Mouse (Mus musculus) bone marrow, adult 2 months (tissue): ENCODE measurements around the gene Abca1. TPM values are rescaled to one million over a fixed set of nuclear protein-coding genes. Genes with fewer than 3 reads are reported as not detected.

Experiments
- H3K27ac ChIP-seq: fragments of 200-500 bp; 2 replicates; pipeline ENCODE4 v1.5.1; 2012; ENCODE audit warnings: low read depth, mild to moderate bottlenecking, control low read depth, inconsistent platforms, low read length; ENCODE audit not compliant: control insufficient read depth, poor library complexity, insufficient read depth
- H3K4me1 ChIP-seq: fragments of 200-500 bp; 2 replicates; pipeline ENCODE4 v1.6.1; 2011; ENCODE audit warnings: low read length; ENCODE audit not compliant: control insufficient read depth, insufficient read depth
- H3K4me3 ChIP-seq: fragments of 200-500 bp; replicated peaks from 2 replicates; pipeline ENCODE3; 2011; ENCODE audit warnings: mild to moderate bottlenecking, low read depth, low read length, control low read depth; ENCODE audit not compliant: control insufficient read depth
- CTCF ChIP-seq: fragments of 200-500 bp; IDR thresholded peaks from 2 replicates; pipeline ENCODE4 v1.5.1; 2011; ENCODE audit warnings: low read length, control low read depth; ENCODE audit not compliant: control insufficient read depth, insufficient read depth
- POLR2A ChIP-seq: fragments of 200-500 bp; IDR thresholded peaks from 2 replicates; pipeline ENCODE4 v1.6.1; 2011; ENCODE audit warnings: low read depth, mild to moderate bottlenecking, control low read depth, low read length, borderline replicate concordance; ENCODE audit not compliant: control insufficient read depth
- WGBS: fragments of 180-500 bp; shearing (Covaris S2); methylation state at CpG from one replicate; pipeline ENCODE4 v1.1.7; 2018; 5-methylcytosine and 5-hydroxymethylcytosine counted together
- polyA plus RNA-seq: library from polyadenylated mRNA; stranded (reverse); fragments of >200 nt; gene quantifications from 2 replicates; pipeline ENCODE4 v1.2.4, GENCODE M21; 2011; ENCODE audit warnings: low replicate concordance; ENCODE audit not compliant: missing spikeins, insufficient read depth, insufficient read length

Gene Abca1
- polyA plus RNA-seq, 1 experiment, result 4.9 TPM

- Histone ChIP-seq H3K4me1 (no peaks in the 10 kb centered on the region), H3K4me3 (no peak overlapping the region), H3K27ac (no peak overlapping the region)
- TF ChIP-seq CTCF (no peak), POLR2A (no peak)
- WGBS, result 79% methylated on average over 9 of the region's 9 CpGs
Observed at GRCm38 (mm10) chr4:53046238-53047022, 113.3 kb downstream of the Abca1 start.

- no peak for TF ChIP-seq CTCF
- TF ChIP-seq POLR2A, result no peak
- WGBS, result 84% methylated on average over 7 of the region's 7 CpGs
- Histone ChIP-seq H3K27ac (no peak overlapping the region), H3K4me3 (no peak overlapping the region), H3K4me1 (no peaks in the 10 kb centered on the region)
Observed at GRCm38 (mm10) chr4:53045807-53046206, 113.9 kb downstream of the Abca1 start.

GRCm38 (mm10) chr4:53043819-53044218, 115.9 kb downstream of the Abca1 start:
- no peak for TF ChIP-seq POLR2A
- TF ChIP-seq CTCF, result no peak
- H3K27ac ChIP-seq, result no peak overlapping the region
- 86% methylated on average over 8 of the region's 8 CpGs for WGBS

GRCm38 (mm10) chr4:53030326-53030948, 129.3 kb downstream of the Abca1 start:
- TF ChIP-seq CTCF, result no peak
- TF ChIP-seq POLR2A, result no peak
- no peak overlapping the region for H3K27ac ChIP-seq
- H3K4me1 ChIP-seq, result no peaks in the 10 kb centered on the region
- no peak overlapping the region for H3K4me3 ChIP-seq
- WGBS, result 61% methylated on average over 8 of the region's 8 CpGs

More at GRCm38 (mm10) chr4:53043819-53044218, 115.9 kb downstream of the Abca1 start:
- H3K4me1 ChIP-seq, result no peaks in the 10 kb centered on the region
- no peak overlapping the region for H3K4me3 ChIP-seq

- H3K4me3 ChIP-seq, result no peak overlapping the region
- TF ChIP-seq POLR2A (no peak), CTCF (no peak)
- no peak overlapping the region for H3K27ac ChIP-seq
- no peaks in the 10 kb centered on the region for H3K4me1 ChIP-seq
- WGBS, result 71% methylated on average over 3 of the region's 3 CpGs
Observed at GRCm38 (mm10) chr4:53027811-53028210, 131.9 kb downstream of the Abca1 start.

- WGBS, result 84% methylated on average over 4 of the region's 4 CpGs
- H3K27ac ChIP-seq, result no peak overlapping the region
Observed at GRCm38 (mm10) chr4:53024397-53024796, 135.3 kb downstream of the Abca1 start.

GRCm38 (mm10) chr4:53023189-53023925, 136.3 kb downstream of the Abca1 start:
- no peak overlapping the region for H3K27ac ChIP-seq
- 90% methylated on average over 14 of the region's 14 CpGs for WGBS

More at GRCm38 (mm10) chr4:53024397-53024796, 135.3 kb downstream of the Abca1 start:
- Histone ChIP-seq H3K4me1 (no peaks in the 10 kb centered on the region), H3K4me3 (no peak overlapping the region)
- TF ChIP-seq POLR2A, result no peak

GRCm38 (mm10) chr4:53018392-53018791, 141.3 kb downstream of the Abca1 start:
- 79% methylated on average over 1 of the region's 1 CpGs for WGBS

More at GRCm38 (mm10) chr4:53023189-53023925, 136.3 kb downstream of the Abca1 start:
- no peak for TF ChIP-seq POLR2A
- TF ChIP-seq CTCF, result no peak
- no peaks in the 10 kb centered on the region for H3K4me1 ChIP-seq
- no peak overlapping the region for H3K4me3 ChIP-seq

More at GRCm38 (mm10) chr4:53018392-53018791, 141.3 kb downstream of the Abca1 start:
- Histone ChIP-seq H3K4me1 (no peaks in the 10 kb centered on the region), H3K27ac (no peak overlapping the region), H3K4me3 (no peak overlapping the region)
- TF ChIP-seq POLR2A (no peak), CTCF (no peak)
